Mouse (Mus musculus) heart, adult 18-20 months (tissue): Measurements from ENCODE around the gene Cdk5rap1. TPM values are rescaled to one million over a fixed set of nuclear protein-coding genes. Genes with fewer than 3 reads are reported as not detected.

ENCODE experiments used
- DNase-seq, 2 experiments: peaks; one replicate each; pipeline ENCODE4 v3.0.0; 2021 to 2022; ENCODE audit warnings: mixed read lengths in 1 of 2
- long read RNA-seq, 2 experiments: library from polyadenylated mRNA; stranded (forward); transcript quantifications; one replicate each; pipeline ENCODE4 v2.0.0; 2021
- total RNA-seq, 2 experiments: library from RNA; stranded (reverse); gene quantifications; 2 replicates each; pipeline ENCODE4 v1.2.3; 2021

The Cdk5rap1 gene
- total RNA-seq: 10 to 100 TPM; 17.3 to 22.8 TPM
- long read RNA-seq, experiment 1, partial matches to known transcripts: 6 of 13 reads
- long read RNA-seq, experiment 1, other reads (novel, unspliced or antisense): 4 of 13 reads
- long read RNA-seq, experiment 2, partial matches to known transcripts: 3 of 8 reads
- long read RNA-seq, experiment 2, other reads (novel, unspliced or antisense): 1 of 8 reads

- DNase-seq: no peak
Measured at GRCm38 (mm10) chr2:154372842-154373500, at the start of gene Cdk5rap1. Cdk5rap1 (minus strand) TSS chr2:154373010.

- no peak for DNase-seq
Measured at GRCm38 (mm10) chr2:154422181-154422580, 49.4 kb upstream of the Cdk5rap1 start.

- no peak for DNase-seq
Measured at GRCm38 (mm10) chr2:154420942-154421731, 48.3 kb upstream of the Cdk5rap1 start.

GRCm38 (mm10) chr2:154419631-154420515 lies 47.1 kb upstream of the Cdk5rap1 start:
- no peak for DNase-seq

- DNase-seq: no peak
Measured at GRCm38 (mm10) chr2:154418001-154418400, 45.2 kb upstream of the Cdk5rap1 start.

GRCm38 (mm10) chr2:154417107-154417506 lies 44.3 kb upstream of the Cdk5rap1 start:
- DNase-seq: peak; percentile 60 to 92

GRCm38 (mm10) chr2:154412018-154412666 lies 39.3 kb upstream of the Cdk5rap1 start:
- peak in 1 of 2 experiments; percentile 70 for DNase-seq

GRCm38 (mm10) chr2:154410355-154410754 lies 37.5 kb upstream of the Cdk5rap1 start:
- DNase-seq: peak; percentile 76 to 83

- DNase-seq: peak; percentile 93
Measured at GRCm38 (mm10) chr2:154407643-154408445, 35.0 kb upstream of the Cdk5rap1 start, which contains the start of gene Snta1. Snta1 (minus strand) TSS chr2:154408099.

GRCm38 (mm10) chr2:154407063-154407642 lies 34.3 kb upstream of the Cdk5rap1 start:
- DNase-seq: no peak

GRCm38 (mm10) chr2:154405447-154405994 lies 32.7 kb upstream of the Cdk5rap1 start:
- DNase-seq: no peak

- peak; percentile 76 to 84 for DNase-seq
Measured at GRCm38 (mm10) chr2:154402811-154403210, 30.0 kb upstream of the Cdk5rap1 start.

- DNase-seq: no peak
Measured at GRCm38 (mm10) chr2:154401976-154402375, 29.2 kb upstream of the Cdk5rap1 start.

- DNase-seq: no peak
Measured at GRCm38 (mm10) chr2:154399325-154399724, 26.5 kb upstream of the Cdk5rap1 start.

- DNase-seq: peak in 1 of 2 experiments; percentile 62
Measured at GRCm38 (mm10) chr2:154398267-154398666, 25.5 kb upstream of the Cdk5rap1 start.

GRCm38 (mm10) chr2:154396529-154396928 lies 23.7 kb upstream of the Cdk5rap1 start:
- peak in 1 of 2 experiments; percentile 49 for DNase-seq

- no peak for DNase-seq
Measured at GRCm38 (mm10) chr2:154394602-154395001, 21.8 kb upstream of the Cdk5rap1 start.

GRCm38 (mm10) chr2:154390180-154390964 lies 17.6 kb upstream of the Cdk5rap1 start:
- peak; percentile 94 to 97 for DNase-seq

- no peak for DNase-seq
Measured at GRCm38 (mm10) chr2:154379103-154379502, 6.3 kb upstream of the Cdk5rap1 start.
